Mouse (Mus musculus) embryonic stem cell, embryonic (primary cell): ENCODE measurements around the gene Tmem238l.

Source experiments
- CTCF ChIA-PET, 4 experiments: fragments of 300-600 bp in 2 of 4; fragments of 350-600 bp in 2 of 4; sonication (Branson Sonifier 250); formaldehyde crosslinking; loops; one replicate each; lab custom pipeline; 2022; ENCODE audit warnings: inconsistent platforms in 2 of 4; lab: Charles Lee
- POLR2A ChIA-PET, 4 experiments: fragments of 300-600 bp in 2 of 4; fragments of 350-600 bp in 2 of 4; sonication (Branson Sonifier 250); formaldehyde crosslinking; loops; one replicate each; lab custom pipeline; 2022; ENCODE audit warnings: antibody characterized with exemption in 4 of 4, inconsistent platforms in 1 of 4; lab: Charles Lee

Gene Tmem238l

GRCm38 (mm10) chr11:66961447-66962176, 5.2 kb downstream of the Tmem238l start:
- CTCF ChIA-PET, result interaction anchor here in 1 of 4 experiments (0.6 kb wide), 2 partner anchors 11 to 910 kb away, joined by 3 read pairs; no protein-coding TSS in a partner anchor
- POLR2A ChIA-PET, result interaction anchor here in 1 of 4 experiments (0.6 to 0.8 kb wide), 2 partner anchors 27 to 33 kb away, joined by 5 to 6 read pairs; no protein-coding TSS in a partner anchor

GRCm38 (mm10) chr11:66963462-66963861, 7.0 kb downstream of the Tmem238l start:
- ChIA-PET CTCF (no interaction called here), POLR2A (no interaction called here)

- POLR2A ChIA-PET, result interaction anchor here in 2 of 4 experiments (0.7 to 6.0 kb wide), 17 partner anchors 16 to 61 kb away, joined by 3 to 37 read pairs (median 5); partner anchors contain the start of gene Pirt (in 1 of the 2)
- CTCF ChIA-PET, result interaction anchor here (0.5 to 1.9 kb wide), 11 partner anchors 16 to 144 kb away, joined by 3 to 6 read pairs (median 4); partner anchors contain the start of gene Pirt (in 1 of the 4)
These were observed 10.2 kb downstream of the Tmem238l start for GRCm38 (mm10) chr11:66966500-66967116.

GRCm38 (mm10) chr11:66968575-66968974, 12.1 kb downstream of the Tmem238l start:
- ChIA-PET CTCF (interaction anchor here in 1 of 4 experiments (0.9 to 1.5 kb wide), 2 partner anchors 14 to 16 kb away, joined by 3 read pairs; no protein-coding TSS in a partner anchor), POLR2A (interaction anchor here in 2 of 4 experiments (0.9 to 6.0 kb wide), 7 partner anchors 15 to 55 kb away, joined by 3 to 37 read pairs (median 6); no protein-coding TSS in a partner anchor)

- POLR2A ChIA-PET, result interaction anchor here in 2 of 4 experiments (0.8 to 0.9 kb wide), 2 partner anchors 11 to 65 kb away, joined by 3 read pairs; no protein-coding TSS in a partner anchor
- CTCF ChIA-PET, result interaction anchor here in 1 of 4 experiments (0.5 kb wide), 1 partner anchor 399 kb away, joined by 3 read pairs; no protein-coding TSS in a partner anchor
These were observed 17.1 kb downstream of the Tmem238l start for GRCm38 (mm10) chr11:66973507-66973906.

GRCm38 (mm10) chr11:66975606-66976330, 19.3 kb downstream of the Tmem238l start:
- POLR2A ChIA-PET, result interaction anchor here in 1 of 4 experiments (1.2 to 1.3 kb wide), 2 partner anchors 56 to 67 kb away, joined by 3 to 4 read pairs; no protein-coding TSS in a partner anchor
- CTCF ChIA-PET, result interaction anchor here in 1 of 4 experiments (1.0 kb wide), 1 partner anchor 374 kb away, joined by 4 read pairs; no protein-coding TSS in a partner anchor

GRCm38 (mm10) chr11:66981336-66982115, 25.1 kb downstream of the Tmem238l start:
- CTCF ChIA-PET, result interaction anchor here in 3 of 4 experiments (0.7 to 5.6 kb wide), 9 partner anchors 15 to 76 kb away, joined by 3 to 77 read pairs (median 8); partner anchors contain the start of gene Pirt (in 2 of the 3)
- POLR2A ChIA-PET, result interaction anchor here in 3 of 4 experiments (0.7 to 5.1 kb wide), 14 partner anchors 13 to 82 kb away, joined by 3 to 75 read pairs (median 6); partner anchors contain the start of gene Pirt (in 1 of the 3)

GRCm38 (mm10) chr11:66982794-66983193, 26.4 kb downstream of the Tmem238l start:
- POLR2A ChIA-PET, result interaction anchor here in 3 of 4 experiments (0.6 to 5.1 kb wide), 18 partner anchors 14 to 813 kb away, joined by 3 to 75 read pairs (median 6); partner anchors contain the start of gene Pirt (in 1 of the 3)
- CTCF ChIA-PET, result interaction anchor here (0.6 to 5.6 kb wide), 26 partner anchors 14 to 129 kb away, joined by 3 to 77 read pairs (median 5); partner anchors contain the start of gene Pirt (in 3 of the 4)

GRCm38 (mm10) chr11:66983422-66984164, 27.2 kb downstream of the Tmem238l start:
- ChIA-PET POLR2A (interaction anchor here (1.1 to 5.1 kb wide), 27 partner anchors 10 to 80 kb away, joined by 3 to 75 read pairs (median 7); partner anchors contain the start of gene Pirt (in 2 of the 4)), CTCF (interaction anchor here (0.8 to 5.6 kb wide), 32 partner anchors 13 to 370 kb away, joined by 3 to 77 read pairs (median 8); partner anchors contain the start of gene Pirt (in 3 of the 4))

- ChIA-PET CTCF (interaction anchor here (0.6 to 5.6 kb wide), 59 partner anchors 10 to 455 kb away, joined by 3 to 77 read pairs (median 4); partner anchors contain the start of genes Pirt (in 4 of the 4), Adprm (in 1 of the 4) and Sco1 (in 1 of the 4)), POLR2A (interaction anchor here (0.5 to 5.1 kb wide), 41 partner anchors 9 to 1963 kb away, joined by 3 to 75 read pairs (median 5); partner anchors contain the start of gene Pirt (in 2 of the 4))
These were observed 28.0 kb downstream of the Tmem238l start for GRCm38 (mm10) chr11:66984165-66985135.

GRCm38 (mm10) chr11:66985136-66985702, 28.8 kb downstream of the Tmem238l start:
- CTCF ChIA-PET, result interaction anchor here (0.6 to 5.6 kb wide), 47 partner anchors 16 to 454 kb away, joined by 3 to 77 read pairs (median 5); partner anchors contain the start of genes Pirt (in 4 of the 4), Adprm (in 1 of the 4) and Sco1 (in 1 of the 4)
- POLR2A ChIA-PET, result interaction anchor here (0.6 to 5.1 kb wide), 35 partner anchors 8 to 134 kb away, joined by 3 to 75 read pairs (median 5); partner anchors contain the start of gene Pirt (in 2 of the 4)

GRCm38 (mm10) chr11:66992150-66992549, 35.7 kb downstream of the Tmem238l start:
- POLR2A ChIA-PET, result interaction anchor here in 2 of 4 experiments (0.5 to 1.5 kb wide), 3 partner anchors 24 to 27 kb away, joined by 3 to 6 read pairs (median 4); no protein-coding TSS in a partner anchor
- CTCF ChIA-PET, result interaction anchor here in 3 of 4 experiments (0.7 to 2.0 kb wide), 4 partner anchors 30 to 93 kb away, joined by 3 to 7 read pairs (median 4); no protein-coding TSS in a partner anchor

GRCm38 (mm10) chr11:66993674-66994073, 37.2 kb downstream of the Tmem238l start:
- ChIA-PET CTCF (interaction anchor here (0.6 to 1.5 kb wide), 5 partner anchors 14 to 116 kb away, joined by 3 to 4 read pairs (median 3); no protein-coding TSS in a partner anchor), POLR2A (interaction anchor here in 1 of 4 experiments (0.7 to 0.8 kb wide), 2 partner anchors 9 to 1399 kb away, joined by 3 to 4 read pairs; no protein-coding TSS in a partner anchor)

- POLR2A ChIA-PET, result interaction anchor here in 1 of 4 experiments (0.7 kb wide), 1 partner anchor 1271 kb away, joined by 3 read pairs; no protein-coding TSS in a partner anchor
- CTCF ChIA-PET, result interaction anchor here in 1 of 4 experiments (1.0 kb wide), 1 partner anchor 13 kb away, joined by 3 read pairs; no protein-coding TSS in a partner anchor
These were observed 40.0 kb downstream of the Tmem238l start for GRCm38 (mm10) chr11:66996446-66996845.
